ENCODE assay signal across 1 mouse cellular context in the genomic region with DNA sequence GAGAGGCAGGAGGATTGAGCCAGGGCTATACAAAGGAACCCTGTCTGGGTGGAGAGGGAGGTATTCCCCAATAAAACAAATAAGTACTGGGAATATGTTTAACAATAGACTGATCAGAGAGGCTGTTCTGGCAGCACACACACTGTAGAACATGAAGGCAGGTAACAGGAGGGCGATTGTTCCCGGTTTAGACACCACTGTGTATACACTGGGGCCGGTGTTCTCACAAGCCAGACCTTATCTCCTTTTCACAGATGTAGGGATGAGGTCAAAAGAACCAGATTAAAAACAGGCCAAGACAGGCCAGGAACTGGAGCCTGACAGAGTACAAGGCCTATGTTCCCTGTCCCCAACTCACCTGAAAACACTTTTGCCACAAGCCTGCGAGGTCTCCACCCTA.
TF ChIP-seq lines count a peak whose summit lies in the region.

No protein-coding gene starts in this region.

TF ChIP-seq in MEL, 35 proteins besides CTCF, POLR2A, EP300 and RAD21 (continued from another document):
- TF ChIP-seq SIN3A (IDR thresholded peaks at IDR 0.05; ENCODE audit: low read length), result peak; percentile 72
- 0 out of 2 replicates have a peak, but pooled peaks have one; percentile 26 for TF ChIP-seq HCFC1 (IDR thresholded peaks at IDR 0.05; ENCODE audit: low read depth, low read length)
- peak; percentile 62 for TF ChIP-seq MXI1 (IDR thresholded peaks at IDR 0.05; ENCODE audit: low read depth, low read length)
- no peak for TF ChIP-seq NRF1 (IDR thresholded peaks at IDR 0.05; ENCODE audit: insufficient read depth, low read depth, low read length, poor library complexity, severe bottlenecking)
- peak; percentile 91 for TF ChIP-seq TAL1 (IDR thresholded peaks at IDR 0.05; ENCODE audit: low read length)
- TF ChIP-seq NELFE (IDR thresholded peaks at IDR 0.05; ENCODE audit: low read depth, low read length), result 0 out of 2 replicates have a peak, but pooled peaks have one; percentile 8
- no peak for TF ChIP-seq POLR2AphosphoS2 (IDR thresholded peaks at IDR 0.05; ENCODE audit: low read length)
- TF ChIP-seq POLR2AphosphoS5 (IDR thresholded peaks at IDR 0.05; ENCODE audit: borderline replicate concordance, low read depth, low read length), result no peak
- TF ChIP-seq GATA1 (IDR thresholded peaks at IDR 0.05; ENCODE audit: low read depth, low read length), result peak; percentile 87
- no peak for TF ChIP-seq GABPA (IDR thresholded peaks at IDR 0.05; ENCODE audit: low read depth, low read length)
- TF ChIP-seq ETS1 (IDR thresholded peaks at IDR 0.05; ENCODE audit: low read depth, low read length), result peak; percentile 92
- TF ChIP-seq JUND (IDR thresholded peaks at IDR 0.05; ENCODE audit: low read depth, low read length), result no peak
- TF ChIP-seq MAX (IDR thresholded peaks at IDR 0.05; ENCODE audit: low read length), result no peak; the same call in 1 of the 2 replicates
- TF ChIP-seq MEF2A (IDR thresholded peaks at IDR 0.05; ENCODE audit: extremely low read depth, insufficient replicate concordance, low read depth, low read length, poor library complexity, severe bottlenecking), result no peak
- TF ChIP-seq RCOR1 (IDR thresholded peaks at IDR 0.05; ENCODE audit: low read depth, low read length), result peak; percentile 32; the same call in 1 of the 2 replicates
- no peak for TF ChIP-seq ZC3H11A (IDR thresholded peaks at IDR 0.05; ENCODE audit: low read depth, low read length)
TF ChIP-seq in MEL: peak in this region for 11.
